Mouse (Mus musculus) thymus, postnatal 25 days (tissue): Measurements from ENCODE around the gene Ndufb2.

Source experiments
- DNase-seq: peaks from one replicate; pipeline ENCODE4 v3.0.0; 2022

Ndufb2 gene

DNA sequence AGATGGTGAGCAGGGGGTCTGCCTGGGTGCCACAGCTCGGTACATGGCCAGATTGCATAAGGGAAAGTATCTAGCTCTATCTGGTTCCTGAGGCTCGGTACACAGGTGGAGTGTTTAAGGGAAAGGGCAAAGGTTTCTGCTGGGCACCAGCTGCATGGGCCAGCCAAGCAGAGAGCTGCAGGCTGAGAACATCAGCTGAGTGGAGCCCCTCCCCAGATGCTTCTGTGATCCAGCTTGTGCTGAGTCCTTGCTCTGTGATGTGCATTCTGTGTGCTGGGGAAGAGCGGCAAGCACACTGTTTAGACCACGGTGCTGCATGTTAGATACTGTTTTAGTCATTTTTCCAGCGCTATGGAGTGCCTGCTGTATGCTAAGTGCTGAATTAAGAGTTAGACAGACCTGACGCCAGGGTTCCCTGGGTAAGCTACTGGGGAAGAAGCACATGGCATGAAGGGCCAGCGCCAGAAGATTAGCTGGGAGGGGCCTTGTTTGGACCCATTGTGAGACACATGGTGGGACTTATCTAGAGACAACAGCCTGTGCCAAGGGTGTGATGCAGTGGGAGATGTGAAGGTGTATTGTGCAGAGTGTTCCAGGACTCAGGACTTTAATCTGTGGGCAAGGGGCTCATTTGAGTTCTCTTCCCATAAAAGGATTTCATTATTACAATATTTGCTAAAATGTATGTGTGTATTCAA lies 11.1 kb upstream of the Ndufb2 start:
- no peak for DNase-seq

DNA sequence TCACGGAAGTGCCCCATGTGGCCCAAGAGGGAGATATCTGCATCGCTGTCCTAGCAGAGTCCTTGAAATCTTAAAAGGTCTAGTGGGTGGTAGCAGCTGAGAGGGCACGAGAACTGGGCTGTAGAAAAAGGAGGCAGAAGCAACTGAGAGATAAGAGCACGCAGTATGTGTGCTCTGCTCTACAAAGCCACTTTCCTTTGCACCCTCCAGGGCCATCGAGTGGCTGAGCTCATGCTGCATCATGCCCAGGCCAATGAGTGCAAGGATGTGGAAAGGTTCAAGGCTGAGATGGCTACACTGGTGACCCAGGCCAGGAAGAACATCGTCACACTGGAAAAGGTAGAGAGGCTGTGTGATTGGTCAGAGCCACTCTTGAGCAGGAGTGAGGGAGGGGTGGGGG lies 6.9 kb upstream of the Ndufb2 start, which contains the start of gene Gm42420:
Gm42420 (plus strand) TSS at position 237 of the 400 bp plus-strand sequence.
- DNase-seq = no peak

DNA sequence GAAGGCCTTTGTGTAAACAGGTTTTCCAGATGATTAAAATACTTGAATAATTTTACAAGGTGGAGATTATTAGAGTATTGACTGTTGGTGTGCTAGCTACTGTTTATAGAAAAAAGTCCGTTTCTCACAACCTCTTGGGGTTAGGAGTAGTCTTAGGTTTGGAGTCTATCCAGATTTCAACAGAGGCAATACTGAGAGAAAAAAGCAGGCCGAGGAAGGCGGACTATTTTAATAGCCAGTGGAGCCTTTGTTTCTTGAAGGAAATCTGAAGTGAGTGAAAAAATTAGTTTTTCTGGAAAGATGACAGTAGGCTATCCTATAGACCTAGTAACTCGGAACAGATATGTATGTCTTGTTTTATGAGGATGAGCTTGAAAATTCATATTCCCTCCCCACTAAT lies 893 bp upstream of the Ndufb2 start:
- no peak for DNase-seq

DNA sequence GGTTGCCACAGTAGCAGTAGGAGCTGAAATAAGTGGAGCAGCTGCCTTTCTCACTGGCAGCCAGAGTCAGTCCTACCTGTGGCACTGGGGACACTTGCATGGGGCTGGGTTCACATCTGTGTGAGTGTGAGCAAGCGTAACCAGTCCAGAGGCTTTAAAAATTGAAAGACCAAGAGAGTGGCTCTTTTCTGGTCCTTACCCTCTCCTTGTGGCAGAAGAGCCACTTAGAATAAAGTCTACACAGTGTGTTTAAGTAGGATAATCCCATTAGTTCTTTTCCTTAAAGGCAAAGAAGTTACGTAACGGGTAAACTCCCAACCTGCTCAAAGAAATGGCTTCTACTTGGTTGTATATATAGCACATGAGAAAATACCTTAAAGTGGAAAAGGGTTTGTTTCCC lies 8.5 kb downstream of the Ndufb2 start:
- no peak for DNase-seq

DNA sequence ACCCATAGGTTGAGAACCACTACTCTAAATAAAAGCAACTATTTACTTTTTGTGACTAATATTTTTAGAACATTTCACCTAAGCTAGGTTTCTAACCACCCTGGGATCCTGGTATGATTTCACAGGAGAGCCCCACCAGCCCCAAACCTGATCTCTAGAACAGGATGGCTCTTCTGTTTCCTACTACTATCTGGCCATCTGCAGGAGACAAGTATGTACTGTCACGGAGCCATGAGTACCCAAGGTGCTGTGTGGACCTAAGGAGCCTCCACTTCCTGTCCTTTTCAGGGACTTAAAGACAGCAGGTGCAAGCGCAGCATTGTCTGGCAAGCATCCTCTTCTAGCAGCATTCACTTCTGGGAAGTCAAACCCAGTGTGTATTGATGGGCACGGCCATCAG lies 9.5 kb downstream of the Ndufb2 start:
- no peak for DNase-seq

DNA sequence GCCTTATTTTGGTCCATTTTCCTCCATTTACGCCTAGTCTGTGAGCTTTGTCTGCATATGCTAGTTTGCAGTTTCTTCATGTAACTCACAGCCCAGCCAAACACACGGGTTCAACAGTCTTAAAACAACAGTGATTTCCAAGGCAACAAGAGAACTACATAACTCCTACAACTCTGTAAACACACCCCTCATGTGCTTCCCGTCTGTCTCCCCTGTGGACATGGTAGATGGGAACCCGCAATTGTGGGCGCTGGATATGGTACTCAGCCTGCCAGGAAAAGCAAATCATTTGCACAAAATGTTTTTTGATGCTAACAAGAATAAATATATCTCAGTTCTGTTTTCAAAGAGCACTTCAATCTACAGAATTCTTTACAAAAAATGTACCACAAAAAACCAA lies 12.2 kb downstream of the Ndufb2 start:
- DNase-seq = no peak

DNA sequence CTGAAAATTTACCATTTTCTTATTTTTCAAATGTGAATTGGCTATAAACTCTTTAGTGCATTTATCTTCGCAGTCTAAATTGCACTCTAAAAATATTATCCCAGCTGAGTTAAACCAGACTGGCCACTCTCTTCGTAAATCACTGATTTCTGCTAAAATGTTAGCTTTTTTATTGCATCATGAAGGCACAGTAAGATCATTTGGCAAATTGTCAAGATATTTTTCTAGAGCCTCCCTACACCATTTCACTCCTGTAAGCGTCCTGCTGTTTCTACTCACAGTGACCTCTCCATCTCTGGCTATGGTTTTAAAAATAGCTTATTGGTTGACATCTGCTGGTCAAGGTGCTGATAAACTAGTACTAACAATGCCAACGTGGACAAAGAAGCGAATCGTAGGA lies 13.7 kb downstream of the Ndufb2 start:
- no peak for DNase-seq

DNA sequence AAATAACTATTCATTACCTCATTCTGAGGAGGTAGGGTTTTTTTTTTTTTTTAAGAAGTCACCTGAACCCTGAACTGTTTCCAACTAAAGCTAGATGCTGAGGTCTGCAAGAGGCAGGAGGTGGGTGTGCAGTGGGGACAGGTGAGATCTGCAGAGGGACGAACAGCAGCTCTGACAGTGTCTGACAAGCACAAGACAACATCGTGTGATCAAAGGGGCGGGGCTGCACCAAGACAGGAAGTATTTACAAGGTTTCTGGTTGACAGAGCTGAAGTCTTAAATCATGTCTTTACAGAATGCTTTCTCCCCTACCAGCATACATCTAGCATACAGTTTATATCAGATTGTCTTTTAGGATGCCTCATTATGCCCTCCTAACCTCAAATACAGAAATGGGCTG lies 14.5 kb downstream of the Ndufb2 start:
- peak; percentile 37 for DNase-seq

DNA sequence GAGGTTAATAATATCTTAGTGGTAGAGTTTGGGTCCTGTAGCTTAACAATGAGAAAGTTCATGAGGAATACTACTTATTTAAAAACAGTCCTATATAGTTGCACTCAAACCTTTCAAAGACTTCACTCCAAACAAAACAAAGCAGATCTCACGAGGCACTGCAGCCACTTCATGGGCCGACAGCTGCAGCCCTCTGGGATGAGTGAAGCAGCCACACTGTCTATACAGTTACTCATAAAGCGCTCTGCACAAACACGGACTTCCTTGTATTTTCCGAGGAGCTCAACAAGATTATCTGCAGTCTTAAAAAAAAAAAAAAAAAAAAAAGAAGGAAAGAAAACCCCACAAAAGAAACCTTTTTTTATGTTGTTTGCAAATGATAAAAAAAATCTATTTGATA lies 15.0 kb downstream of the Ndufb2 start:
- no peak for DNase-seq

DNA sequence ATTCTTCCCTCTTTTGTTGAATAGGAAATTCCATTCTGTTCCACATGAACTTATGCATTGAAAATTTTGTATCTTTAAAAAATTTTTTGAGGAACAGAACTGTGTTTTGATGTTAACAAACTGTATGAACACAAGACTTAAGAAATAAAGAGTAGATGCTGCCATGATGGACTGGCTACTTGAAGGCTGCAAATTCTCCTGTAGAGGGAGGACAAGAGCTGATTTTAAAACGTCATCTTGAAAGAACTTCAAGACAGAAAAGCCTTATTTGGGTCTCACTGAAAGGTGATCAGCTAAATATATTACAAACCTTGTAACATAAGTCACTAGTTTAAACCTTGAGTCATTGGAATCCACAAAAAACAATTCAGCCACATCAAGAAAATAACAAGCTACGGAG lies 17.8 kb downstream of the Ndufb2 start:
- DNase-seq = no peak

DNA sequence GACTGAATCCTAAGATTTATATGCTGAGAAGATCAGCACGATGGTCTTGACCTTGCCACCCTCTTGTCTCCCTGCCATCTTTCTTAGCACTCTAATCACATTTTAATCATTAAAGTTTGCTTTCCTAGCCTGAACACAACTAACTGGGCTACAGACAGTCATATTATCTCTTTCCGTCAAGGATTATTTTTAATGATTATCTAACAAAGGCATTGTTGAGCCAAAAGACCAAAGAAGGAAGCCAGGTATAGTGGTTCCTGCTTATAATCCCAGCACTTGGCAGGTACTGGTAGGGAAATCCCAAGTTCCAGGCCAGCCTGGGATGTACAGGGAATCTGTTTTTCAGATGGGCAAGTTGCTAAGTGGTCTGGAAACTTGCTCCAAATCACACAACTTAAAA lies 18.9 kb downstream of the Ndufb2 start:
- DNase-seq = no peak
